Comparison of ENCODE assay signal across 14 mouse cellular contexts in genomic region chr7:68382187-68382586, GRCm38 (mm10).
DNase-seq lines count a peak whose midpoint lies in the region; ATAC-seq and TF ChIP-seq lines count a peak whose summit lies in the region.
"Had no signal": no experiment of that assay in that cellular context is flagged by ENCODE, and none has a peak within 500 bp of the region (broad histone marks: within the 10 kb centered on the region; RNA-seq: fewer than 3 reads in every experiment).

No protein-coding gene starts in this region.

- no peaks in the 10 kb centered on the region for H3K36me3 ChIP-seq in forebrain, embryonic 12.5 days (replicated peaks)
- H3K36me3 ChIP-seq in forebrain, embryonic 10.5 days (replicated peaks): no peaks in the 10 kb centered on the region
- H3K36me3 ChIP-seq in kidney, embryonic 16.5 days (ENCODE audit: insufficient read depth, low read length): no peaks in the 10 kb centered on the region
- no peaks in the 10 kb centered on the region for H3K36me3 ChIP-seq in kidney, adult 2 months (ENCODE audit: control insufficient read depth, insufficient read depth, low read length)
- no peaks in the 10 kb centered on the region for H3K36me3 ChIP-seq in hindbrain, embryonic 11.5 days (ENCODE audit: control insufficient read depth, insufficient read depth, low read length)
- H3K36me3 ChIP-seq: liver, embryonic 13.5 days had no signal

- no peak for TF ChIP-seq POLR2A in kidney, adult 2 months (IDR thresholded peaks at IDR 0.05; ENCODE audit: low read depth, low read length)
- TF ChIP-seq POLR2A in cerebellum, adult 2 months (IDR thresholded peaks at IDR 0.05; ENCODE audit: borderline replicate concordance, insufficient read depth, low read length): no peak

- peak; percentile 57; the same call in 1 of the 2 replicates for ATAC-seq in forebrain, embryonic 12.5 days (ENCODE audit: low FRiP score)
- peak; percentile 42; the same call in 1 of the 2 replicates for ATAC-seq in kidney, embryonic 16.5 days (ENCODE audit: low FRiP score, low TSS enrichment)
- ATAC-seq in hindbrain, embryonic 11.5 days (ENCODE audit: low FRiP score): peak; percentile 33; the same call in 1 of the 2 replicates
- ATAC-seq: forebrain, embryonic 13.5 days had no signal

- H3K4me2 ChIP-seq in forebrain, embryonic 12.5 days: no peak overlapping the region
- H3K4me2 ChIP-seq in kidney, embryonic 16.5 days (replicated peaks; ENCODE audit: low read depth, low read length): 0 out of 2 replicates have a peak overlapping the region, but pooled peaks have one; percentile 19
- H3K4me2 ChIP-seq in hindbrain, embryonic 11.5 days (replicated peaks; ENCODE audit: low read depth, low read length): no peak overlapping the region
- H3K4me2 ChIP-seq: forebrain, embryonic 13.5 days; liver, embryonic 13.5 days had no signal

- H3K9me3 ChIP-seq in forebrain, embryonic 12.5 days: no peaks in the 10 kb centered on the region
- H3K9me3 ChIP-seq in forebrain, embryonic 10.5 days: no peaks in the 10 kb centered on the region
- H3K9me3 ChIP-seq in kidney, embryonic 16.5 days (ENCODE audit: low read length): no peaks in the 10 kb centered on the region
- H3K9me3 ChIP-seq in hindbrain, embryonic 11.5 days (ENCODE audit: control insufficient read depth, low read length): no peaks in the 10 kb centered on the region
- H3K9me3 ChIP-seq: forebrain, embryonic 13.5 days; liver, embryonic 13.5 days had no signal

- 37% methylated on average over 9 of the region's 9 CpGs for whole genome bisulfite sequencing in forebrain, embryonic 12.5 days
- 58% methylated on average over 9 of the region's 9 CpGs for WGBS in forebrain, embryonic 10.5 days
- WGBS in kidney, embryonic 16.5 days: 20% methylated on average over 9 of the region's 9 CpGs
- 25% methylated on average over 9 of the region's 9 CpGs for WGBS in kidney, adult 2 months
- 40% methylated on average over 9 of the region's 9 CpGs for WGBS in hindbrain, embryonic 11.5 days
- 14% methylated on average over 9 of the region's 9 CpGs for WGBS in cerebellum, adult 2 months

- no peak overlapping the region for H3K9ac ChIP-seq in forebrain, embryonic 12.5 days
- no peak overlapping the region for H3K9ac ChIP-seq in kidney, embryonic 16.5 days (replicated peaks; ENCODE audit: low read length)
- H3K9ac ChIP-seq in hindbrain, embryonic 11.5 days (ENCODE audit: low read depth, low read length): no peak overlapping the region
- H3K9ac ChIP-seq: forebrain, embryonic 13.5 days; liver, embryonic 13.5 days had no signal

- DNase-seq in forebrain, embryonic 10.5 days (ENCODE audit: extremely low spot score, low spot score): no peak
- no peak for DNase-seq in kidney, adult 2 months
- peak; percentile 51 for DNase-seq in hindbrain, embryonic 11.5 days (ENCODE audit: low spot score)
- peak; percentile 36 for DNase-seq in mesoderm, embryonic 11.5 days (ENCODE audit: low read depth, low spot score)
- no peak for DNase-seq in layer of hippocampus, adult 18-20 months (ENCODE audit: low spot score in 2 of 2)
- DNase-seq in cerebellum, adult 2 months: no peak
- DNase-seq: gastrocnemius, postnatal 36 days; kidney, adult 8-10 months; layer of hippocampus, postnatal 36 days; liver, embryonic 13.5 days; spleen, adult 18-20 months had no signal

- TF ChIP-seq CTCF in kidney, adult 2 months (conservative IDR thresholded peaks at IDR 0.05; ENCODE audit: insufficient read depth, insufficient read length, low read depth, low read length): no peak
- TF ChIP-seq CTCF in cerebellum, adult 2 months (IDR thresholded peaks at IDR 0.05; ENCODE audit: borderline replicate concordance, insufficient read depth, low read depth, low read length): no peak

- no peak overlapping the region for H3K27ac ChIP-seq in forebrain, embryonic 12.5 days
- no peak overlapping the region for H3K27ac ChIP-seq in forebrain, embryonic 10.5 days
- no peak overlapping the region for H3K27ac ChIP-seq in kidney, embryonic 16.5 days (ENCODE audit: low read length)
- no peak overlapping the region for H3K27ac ChIP-seq in kidney, adult 2 months (ENCODE audit: insufficient read depth, low read depth, low read length)
- H3K27ac ChIP-seq in hindbrain, embryonic 11.5 days (ENCODE audit: low read depth, low read length): no peak overlapping the region
- no peak overlapping the region for H3K27ac ChIP-seq in cerebellum, adult 2 months (ENCODE audit: insufficient read depth, low read length)
- H3K27ac ChIP-seq: forebrain, embryonic 13.5 days; liver, embryonic 13.5 days had no signal

- H3K4me3 ChIP-seq in forebrain, embryonic 12.5 days (replicated peaks): no peak overlapping the region
- H3K4me3 ChIP-seq in forebrain, embryonic 10.5 days: no peak overlapping the region
- H3K4me3 ChIP-seq in kidney, embryonic 16.5 days (ENCODE audit: low read length): no peak overlapping the region
- no peak overlapping the region for H3K4me3 ChIP-seq in kidney, adult 2 months (ENCODE audit: insufficient read depth, low read depth, low read length)
- no peak overlapping the region for H3K4me3 ChIP-seq in hindbrain, embryonic 11.5 days (ENCODE audit: low read depth, low read length)
- H3K4me3 ChIP-seq in cerebellum, adult 2 months (replicated peaks; ENCODE audit: insufficient read depth, low read depth, low read length): no peak overlapping the region
- H3K4me3 ChIP-seq: forebrain, embryonic 13.5 days; liver, embryonic 13.5 days had no signal

- no peaks in the 10 kb centered on the region; the same call in 1 of the 2 replicates for H3K27me3 ChIP-seq in forebrain, embryonic 12.5 days
- H3K27me3 ChIP-seq in forebrain, embryonic 10.5 days (ENCODE audit: poor library complexity, severe bottlenecking): no peaks in the 10 kb centered on the region
- no peaks in the 10 kb centered on the region for H3K27me3 ChIP-seq in kidney, embryonic 16.5 days (ENCODE audit: insufficient read depth, low read length)
- H3K27me3 ChIP-seq in kidney, adult 2 months (replicated peaks; ENCODE audit: control insufficient read depth, insufficient read depth, low read length): no peaks in the 10 kb centered on the region
- H3K27me3 ChIP-seq in hindbrain, embryonic 11.5 days (ENCODE audit: control insufficient read depth, insufficient read depth, low read length): no peaks in the 10 kb centered on the region
- no peaks in the 10 kb centered on the region; the same call in 1 of the 2 replicates for H3K27me3 ChIP-seq in cerebellum, adult 2 months (ENCODE audit: control insufficient read depth, insufficient read depth, low read length)
- H3K27me3 ChIP-seq: forebrain, embryonic 13.5 days; liver, embryonic 13.5 days had no signal

- peaks cover 8% of the 10 kb centered on the region for H3K4me1 ChIP-seq in forebrain, embryonic 12.5 days
- H3K4me1 ChIP-seq in forebrain, embryonic 10.5 days: peaks cover 4% of the 10 kb centered on the region; the same call in 1 of the 2 replicates
- no peaks in the 10 kb centered on the region for H3K4me1 ChIP-seq in kidney, embryonic 16.5 days (ENCODE audit: insufficient read depth, low read length)
- no peaks in the 10 kb centered on the region for H3K4me1 ChIP-seq in kidney, adult 2 months (ENCODE audit: control insufficient read depth, insufficient read depth, low read length)
- no peaks in the 10 kb centered on the region for H3K4me1 ChIP-seq in hindbrain, embryonic 11.5 days (replicated peaks; ENCODE audit: control insufficient read depth, insufficient read depth, low read length)
- H3K4me1 ChIP-seq in cerebellum, adult 2 months (ENCODE audit: control insufficient read depth, insufficient read depth, low read length): no peaks in the 10 kb centered on the region
- H3K4me1 ChIP-seq: liver, embryonic 13.5 days had no signal

Comparison
In these comparisons a context has a peak if more than half of its experiments do, and no peak if none do; other contexts are left out.
1. DNase-seq: peak in hindbrain, embryonic 11.5 days (single experiment) and mesoderm, embryonic 11.5 days (single experiment); none in forebrain, embryonic 10.5 days (single experiment), kidney, adult 2 months (single experiment), layer of hippocampus, adult 18-20 months (0 of 2) and cerebellum, adult 2 months (0 of 2).
2. Peak in every context shown above with its lines, with median percentiles within 50 percentile points of each other: ATAC-seq.